Mouse (Mus musculus): ENCODE results near the gene Rnf207. TPM values are rescaled to one million over a fixed set of nuclear protein-coding genes. Genes with fewer than 3 reads are reported as not detected.
A peak's percentile ranks its signal among the peaks of the same experiment; 100 is the strongest.

The Rnf207 gene
- polyA plus RNA-seq, 1 experiment from 2014 or later: 8.4 TPM

DNA sequence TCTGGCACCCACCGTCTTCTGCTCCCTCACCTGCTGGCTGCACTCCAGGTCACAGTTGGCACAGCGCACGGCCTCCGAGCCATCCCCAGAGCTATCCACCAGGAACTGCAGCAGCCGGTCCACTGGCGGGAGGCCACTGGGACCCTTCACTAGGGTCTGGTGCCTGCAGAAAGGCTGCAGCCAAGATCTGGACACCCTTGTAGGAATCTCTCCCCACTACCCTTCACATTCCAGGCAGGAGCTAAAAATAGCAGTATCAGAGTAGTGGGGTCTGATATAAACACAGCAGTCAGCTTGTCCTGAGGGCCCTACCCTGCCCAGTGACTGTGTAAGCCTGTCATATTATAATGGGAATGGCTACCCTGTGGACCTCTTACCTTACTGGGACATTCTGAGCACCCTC lies 1.2 kb downstream of the Rnf207 start:
- no peak for ATAC-seq (ENCODE audit: low read depth)
- Histone ChIP-seq H3K4me2 (ENCODE audit: low read depth, low read length) (no peak overlapping the region), H3K27ac (ENCODE audit: low read depth, low read length) (no peak overlapping the region), H3K4me3 (ENCODE audit: low read depth, low read length) (no peak overlapping the region), H3K9ac (replicated peaks; ENCODE audit: low read depth, low read length) (no peak overlapping the region), H3K4me1 (ENCODE audit: control insufficient read depth, insufficient read depth, low read length) (peaks cover 9% of the 10 kb centered on the region; the same call in 1 of the 2 replicates), H3K36me3 (ENCODE audit: control insufficient read depth, insufficient read depth, low read length) (no peaks in the 10 kb centered on the region), H3K27me3 (ENCODE audit: control insufficient read depth, insufficient read depth, low read length) (peaks cover 42% of the 10 kb centered on the region), H3K9me3 (ENCODE audit: control insufficient read depth, low read length) (no peaks in the 10 kb centered on the region)
- 80% methylated on average over 6 of the region's 6 CpGs for WGBS

DNA sequence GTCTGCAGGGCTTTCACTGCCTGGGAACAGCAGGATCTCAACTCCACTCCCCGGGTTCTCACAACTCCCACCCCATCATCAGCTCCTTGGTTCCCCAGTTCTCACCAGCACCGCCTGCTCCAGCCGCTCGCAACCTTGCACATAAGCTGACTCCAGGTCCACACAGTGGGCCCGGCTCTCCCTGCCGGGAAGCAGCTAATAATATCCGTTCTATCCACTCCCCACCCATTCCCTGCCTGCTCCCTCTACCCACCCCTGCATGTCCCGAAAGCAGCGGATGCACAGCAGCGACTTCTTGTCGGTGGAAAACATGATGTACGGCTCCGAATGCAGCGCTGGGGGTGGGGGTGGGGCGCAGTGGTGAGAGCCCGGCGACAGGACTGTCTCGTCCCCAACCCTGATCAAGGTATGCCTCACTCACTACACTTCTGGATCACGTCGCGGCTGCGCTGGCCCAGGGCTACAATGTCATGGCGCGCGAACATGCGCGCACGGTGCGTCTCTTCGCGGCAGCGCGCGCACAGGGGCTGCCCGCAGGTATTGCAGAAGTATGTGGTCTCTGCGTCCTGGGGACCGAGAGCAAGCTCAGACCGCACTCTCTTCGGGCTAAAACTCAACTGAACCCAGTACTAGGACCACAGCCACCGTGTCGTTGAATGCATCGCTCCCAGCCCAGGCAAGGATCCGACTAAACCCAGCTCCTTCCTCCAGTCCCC lies 3.1 kb downstream of the Rnf207 start:
- Histone ChIP-seq H3K9ac (replicated peaks; ENCODE audit: low read depth, low read length) (0 out of 2 replicates have a peak overlapping the region, but pooled peaks have one; percentile 16), H3K27ac (ENCODE audit: low read depth, low read length) (no peak overlapping the region), H3K4me3 (ENCODE audit: low read depth, low read length) (peak overlapping the region; percentile 28), H3K27me3 (ENCODE audit: control insufficient read depth, insufficient read depth, low read length) (peaks cover 61% of the 10 kb centered on the region), H3K4me1 (ENCODE audit: control insufficient read depth, insufficient read depth, low read length) (peaks cover 9% of the 10 kb centered on the region; the same call in 1 of the 2 replicates), H3K4me2 (ENCODE audit: low read depth, low read length) (peak overlapping the region; percentile 42), H3K9me3 (ENCODE audit: control insufficient read depth, low read length) (no peaks in the 10 kb centered on the region), H3K36me3 (ENCODE audit: control insufficient read depth, insufficient read depth, low read length) (no peaks in the 10 kb centered on the region)
- under 1% methylated on average over 43 of the region's 43 CpGs for WGBS
- ATAC-seq (ENCODE audit: low read depth): no peak

DNA sequence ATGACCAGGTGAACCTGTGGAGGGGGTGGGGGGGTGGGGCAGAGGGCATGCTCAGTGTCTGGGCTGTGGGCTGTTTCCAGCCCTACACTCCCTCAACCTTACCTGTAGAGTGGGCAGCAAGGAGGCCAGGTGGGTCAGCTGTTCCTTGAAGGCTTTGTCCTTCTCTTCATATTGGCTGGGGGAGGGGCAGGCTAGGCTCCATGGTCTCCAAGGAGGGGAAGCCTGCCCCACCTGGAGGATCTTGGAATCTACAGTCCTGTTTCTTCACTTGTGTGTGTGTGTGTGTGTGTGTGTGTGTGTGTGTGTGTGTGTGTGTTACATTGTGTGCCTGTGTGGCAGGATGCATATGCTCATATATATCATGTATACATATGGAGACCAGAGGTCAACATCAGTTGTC lies 4.9 kb downstream of the Rnf207 start:
- Histone ChIP-seq H3K27ac (ENCODE audit: low read depth, low read length) (no peak overlapping the region), H3K36me3 (ENCODE audit: control insufficient read depth, insufficient read depth, low read length) (peaks cover 3% of the 10 kb centered on the region; the same call in 1 of the 2 replicates), H3K4me1 (ENCODE audit: control insufficient read depth, insufficient read depth, low read length) (peaks cover 9% of the 10 kb centered on the region; the same call in 1 of the 2 replicates), H3K4me2 (ENCODE audit: low read depth, low read length) (peak overlapping the region; percentile 53), H3K9ac (replicated peaks; ENCODE audit: low read depth, low read length) (no peak overlapping the region), H3K9me3 (ENCODE audit: control insufficient read depth, low read length) (no peaks in the 10 kb centered on the region), H3K4me3 (ENCODE audit: low read depth, low read length) (peak overlapping the region; percentile 29), H3K27me3 (ENCODE audit: control insufficient read depth, insufficient read depth, low read length) (peaks cover 66% of the 10 kb centered on the region)
- no peak for ATAC-seq (ENCODE audit: low read depth)

DNA sequence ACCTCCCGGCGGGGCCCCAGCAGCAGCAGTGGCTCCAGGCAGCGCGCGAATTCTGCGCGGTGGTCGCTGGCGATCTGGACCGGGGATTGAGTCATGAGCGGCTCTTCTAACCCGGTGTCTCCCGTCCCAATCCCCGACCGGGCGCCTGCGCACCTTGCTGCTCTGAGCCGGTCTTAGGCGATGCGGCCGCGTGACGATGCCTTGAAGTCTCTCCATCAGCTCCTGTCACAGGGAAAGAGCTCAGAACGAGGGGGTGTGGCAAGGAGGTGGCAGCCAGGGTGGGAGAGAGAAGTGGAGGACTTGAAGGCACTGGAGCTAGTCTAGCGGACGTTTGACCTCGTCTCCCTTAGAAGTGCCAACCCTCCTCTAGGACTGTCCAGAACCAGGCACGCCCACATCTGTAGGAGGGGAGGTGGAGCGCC lies 5.6 kb downstream of the Rnf207 start:
- under 1% methylated on average over 29 of the region's 29 CpGs for WGBS
- H3K9ac ChIP-seq (replicated peaks; ENCODE audit: low read depth, low read length): peak overlapping the region; percentile 54
- H3K4me3 ChIP-seq (ENCODE audit: low read depth, low read length): peak overlapping the region; percentile 29
- H3K27me3 ChIP-seq (ENCODE audit: control insufficient read depth, insufficient read depth, low read length): peaks cover 65% of the 10 kb centered on the region
- H3K9me3 ChIP-seq (ENCODE audit: control insufficient read depth, low read length): no peaks in the 10 kb centered on the region
- H3K4me2 ChIP-seq (ENCODE audit: low read depth, low read length): peak overlapping the region; percentile 53
- peaks cover 9% of the 10 kb centered on the region; the same call in 1 of the 2 replicates for H3K4me1 ChIP-seq (ENCODE audit: control insufficient read depth, insufficient read depth, low read length)
- no peak overlapping the region for H3K27ac ChIP-seq (ENCODE audit: low read depth, low read length)
- H3K36me3 ChIP-seq (ENCODE audit: control insufficient read depth, insufficient read depth, low read length): peaks cover 7% of the 10 kb centered on the region; the same call in 1 of the 2 replicates
- ATAC-seq (ENCODE audit: low read depth): peak; percentile 49; the same call in 1 of the 2 replicates

DNA sequence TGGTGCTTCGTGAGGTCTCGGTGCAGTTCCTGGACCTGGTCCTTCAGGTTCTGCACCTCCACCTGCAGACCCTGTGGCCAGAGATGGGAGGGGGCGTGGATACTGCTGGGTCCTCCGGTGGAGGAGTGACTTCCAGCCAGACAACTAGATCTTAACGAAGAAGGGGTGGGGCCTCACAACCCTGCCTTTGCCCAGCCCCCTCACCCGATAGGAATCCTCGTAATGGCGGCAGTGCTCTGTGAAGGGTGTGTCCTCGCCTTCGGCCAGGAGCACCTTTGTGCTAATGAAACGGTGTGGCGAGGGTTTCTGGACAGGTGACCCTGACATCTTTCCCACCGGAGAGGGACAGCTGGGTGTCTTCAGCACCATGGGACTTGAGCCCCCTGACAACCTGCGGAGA lies 6.6 kb downstream of the Rnf207 start:
- peaks cover 9% of the 10 kb centered on the region; the same call in 1 of the 2 replicates for H3K4me1 ChIP-seq (ENCODE audit: control insufficient read depth, insufficient read depth, low read length)
- no peak overlapping the region for H3K4me2 ChIP-seq (ENCODE audit: low read depth, low read length)
- peaks cover 64% of the 10 kb centered on the region for H3K27me3 ChIP-seq (ENCODE audit: control insufficient read depth, insufficient read depth, low read length)
- H3K36me3 ChIP-seq (ENCODE audit: control insufficient read depth, insufficient read depth, low read length): peaks cover 7% of the 10 kb centered on the region; the same call in 1 of the 2 replicates
- ATAC-seq (ENCODE audit: low read depth): no peak
- H3K9ac ChIP-seq (replicated peaks; ENCODE audit: low read depth, low read length): no peak overlapping the region
- no peak overlapping the region for H3K27ac ChIP-seq (ENCODE audit: low read depth, low read length)
- H3K4me3 ChIP-seq (ENCODE audit: low read depth, low read length): no peak overlapping the region
- H3K9me3 ChIP-seq (ENCODE audit: control insufficient read depth, low read length): no peaks in the 10 kb centered on the region
- 5% methylated on average over 14 of the region's 14 CpGs for WGBS

DNA sequence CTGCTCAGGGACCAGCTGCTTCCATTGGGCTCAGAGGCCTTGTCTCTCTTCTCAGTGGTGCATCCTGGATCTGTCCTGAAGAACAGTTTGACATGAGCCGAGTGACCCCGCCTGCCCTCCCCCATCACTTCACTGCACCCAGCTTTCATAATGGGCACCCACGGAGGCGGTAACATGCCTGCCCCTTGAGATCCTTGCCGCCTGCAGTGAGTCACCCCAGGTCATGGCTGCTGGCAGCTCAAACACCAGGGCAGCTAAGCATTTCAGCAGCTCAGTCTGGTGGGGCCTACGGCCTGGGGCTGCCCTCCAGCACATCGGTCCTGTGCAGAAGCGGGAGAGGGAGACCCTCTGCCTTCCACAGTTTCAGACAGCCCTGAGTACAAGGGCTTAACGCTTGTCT lies 11.3 kb downstream of the Rnf207 start:
- no peak overlapping the region for H3K4me3 ChIP-seq (ENCODE audit: low read depth, low read length)
- no peak for ATAC-seq (ENCODE audit: low read depth)
- peaks cover 4% of the 10 kb centered on the region; the same call in 1 of the 2 replicates for H3K4me1 ChIP-seq (ENCODE audit: control insufficient read depth, insufficient read depth, low read length)
- no peaks in the 10 kb centered on the region for H3K9me3 ChIP-seq (ENCODE audit: control insufficient read depth, low read length)
- H3K27ac ChIP-seq (ENCODE audit: low read depth, low read length): no peak overlapping the region
- no peak overlapping the region for H3K9ac ChIP-seq (replicated peaks; ENCODE audit: low read depth, low read length)
- H3K4me2 ChIP-seq (ENCODE audit: low read depth, low read length): no peak overlapping the region
- 76% methylated on average over 9 of the region's 9 CpGs for WGBS
- H3K36me3 ChIP-seq (ENCODE audit: control insufficient read depth, insufficient read depth, low read length): peaks cover 24% of the 10 kb centered on the region
- H3K27me3 ChIP-seq (ENCODE audit: control insufficient read depth, insufficient read depth, low read length): peaks cover 23% of the 10 kb centered on the region

DNA sequence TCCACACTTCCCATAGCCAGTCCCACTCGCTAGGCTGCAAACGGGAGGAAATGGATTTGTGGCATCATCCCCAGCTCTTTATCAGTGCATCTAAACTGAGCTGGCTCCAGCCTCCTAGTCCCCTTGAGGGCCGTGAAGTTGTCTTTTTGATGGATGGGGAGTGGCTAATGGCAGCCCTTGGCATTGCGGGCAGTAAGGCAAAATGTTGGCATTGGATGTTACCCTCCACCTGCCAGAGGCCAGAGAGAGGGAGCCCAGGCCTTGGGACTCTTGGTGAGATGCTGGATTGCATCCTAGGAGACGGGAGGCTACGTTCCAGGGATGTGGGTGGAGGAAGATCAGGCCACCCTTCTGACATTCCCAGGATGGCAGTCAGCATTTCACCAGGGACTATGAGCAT lies 12.8 kb downstream of the Rnf207 start:
- H3K4me1 ChIP-seq (ENCODE audit: control insufficient read depth, insufficient read depth, low read length): peaks cover 4% of the 10 kb centered on the region; the same call in 1 of the 2 replicates
- 45% methylated on average over 6 of the region's 6 CpGs for WGBS
- peaks cover 8% of the 10 kb centered on the region for H3K27me3 ChIP-seq (ENCODE audit: control insufficient read depth, insufficient read depth, low read length)
- H3K27ac ChIP-seq (ENCODE audit: low read depth, low read length): no peak overlapping the region
- ATAC-seq (ENCODE audit: low read depth): no peak
- H3K9me3 ChIP-seq (ENCODE audit: control insufficient read depth, low read length): no peaks in the 10 kb centered on the region
- no peak overlapping the region; the same call in 1 of the 2 replicates for H3K9ac ChIP-seq (replicated peaks; ENCODE audit: low read depth, low read length)
- peaks cover 32% of the 10 kb centered on the region for H3K36me3 ChIP-seq (ENCODE audit: control insufficient read depth, insufficient read depth, low read length)
- H3K4me2 ChIP-seq (ENCODE audit: low read depth, low read length): no peak overlapping the region
- no peak overlapping the region for H3K4me3 ChIP-seq (ENCODE audit: low read depth, low read length)

DNA sequence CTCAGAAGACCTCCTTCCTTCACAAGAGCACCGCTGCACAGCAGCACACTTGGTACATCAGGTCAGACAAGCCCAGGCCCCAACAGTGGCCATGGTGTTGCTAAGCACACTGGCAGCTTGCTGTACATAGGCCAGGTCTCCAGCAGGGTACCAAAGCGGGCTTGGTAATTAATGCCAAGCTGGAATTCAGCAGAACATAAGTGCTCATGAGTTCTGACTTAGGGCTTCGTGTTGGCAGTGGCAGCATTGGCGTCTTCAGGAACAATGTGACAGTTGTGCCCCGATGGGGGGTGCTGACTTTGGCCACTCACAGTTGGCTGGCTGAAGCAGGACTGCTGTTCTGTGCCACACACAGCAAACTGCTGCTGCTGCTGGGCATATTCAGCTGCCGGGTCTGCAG lies 14.1 kb downstream of the Rnf207 start:
- H3K4me2 ChIP-seq (ENCODE audit: low read depth, low read length): no peak overlapping the region
- no peaks in the 10 kb centered on the region for H3K27me3 ChIP-seq (ENCODE audit: control insufficient read depth, insufficient read depth, low read length)
- ATAC-seq (ENCODE audit: low read depth): no peak
- no peaks in the 10 kb centered on the region for H3K9me3 ChIP-seq (ENCODE audit: control insufficient read depth, low read length)
- no peak overlapping the region for H3K27ac ChIP-seq (ENCODE audit: low read depth, low read length)
- no peak overlapping the region for H3K4me3 ChIP-seq (ENCODE audit: low read depth, low read length)
- H3K36me3 ChIP-seq (ENCODE audit: control insufficient read depth, insufficient read depth, low read length): peaks cover 33% of the 10 kb centered on the region
- WGBS: 89% methylated on average over 6 of the region's 6 CpGs
- peaks cover 4% of the 10 kb centered on the region; the same call in 1 of the 2 replicates for H3K4me1 ChIP-seq (ENCODE audit: control insufficient read depth, insufficient read depth, low read length)
- H3K9ac ChIP-seq (replicated peaks; ENCODE audit: low read depth, low read length): no peak overlapping the region

DNA sequence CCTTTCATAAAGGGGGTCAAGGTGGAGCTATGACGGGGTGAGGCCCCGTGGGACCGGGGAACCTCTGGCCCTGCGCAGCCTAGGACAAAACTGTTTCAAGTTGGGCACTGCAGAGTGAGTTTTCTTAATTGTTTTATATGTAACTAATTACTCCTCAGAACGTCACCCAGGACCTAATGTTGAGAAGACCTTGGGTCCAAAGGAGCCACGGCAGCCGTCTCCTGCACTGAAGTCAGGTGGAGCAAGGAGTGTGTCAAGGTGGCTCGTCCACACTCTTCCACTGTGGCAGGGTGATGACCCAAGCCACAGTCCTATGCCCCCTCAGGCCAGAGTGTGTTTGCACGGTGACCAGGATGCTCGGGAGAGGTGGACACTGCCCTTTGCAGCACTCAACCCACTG lies 15.6 kb downstream of the Rnf207 start:
- WGBS: 93% methylated on average over 10 of the region's 10 CpGs
- Histone ChIP-seq H3K27ac (ENCODE audit: low read depth, low read length) (no peak overlapping the region), H3K9ac (replicated peaks; ENCODE audit: low read depth, low read length) (no peak overlapping the region), H3K27me3 (ENCODE audit: control insufficient read depth, insufficient read depth, low read length) (no peaks in the 10 kb centered on the region), H3K9me3 (ENCODE audit: control insufficient read depth, low read length) (no peaks in the 10 kb centered on the region), H3K36me3 (ENCODE audit: control insufficient read depth, insufficient read depth, low read length) (peaks cover 26% of the 10 kb centered on the region), H3K4me2 (ENCODE audit: low read depth, low read length) (no peak overlapping the region), H3K4me3 (ENCODE audit: low read depth, low read length) (no peak overlapping the region), H3K4me1 (ENCODE audit: control insufficient read depth, insufficient read depth, low read length) (peaks cover 9% of the 10 kb centered on the region)
- no peak for ATAC-seq (ENCODE audit: low read depth)

Measured in neural tube, embryonic 14.5 days (tissue).